Mouse (Mus musculus): ENCODE measurements around the gene Wfdc1.

The Wfdc1 gene

GRCm38 (mm10) chr8:119639798-119640197, 26.4 kb upstream of the Wfdc1 start:
- no peak for DNase-seq (ENCODE audit: low read depth)

GRCm38 (mm10) chr8:119641058-119641457, 25.1 kb upstream of the Wfdc1 start:
- DNase-seq (ENCODE audit: low read depth): no peak

GRCm38 (mm10) chr8:119642960-119643359, 23.2 kb upstream of the Wfdc1 start:
- DNase-seq (ENCODE audit: low read depth): no peak

GRCm38 (mm10) chr8:119644429-119644960, 21.7 kb upstream of the Wfdc1 start:
- no peak for DNase-seq (ENCODE audit: low read depth)

- no peak for DNase-seq (ENCODE audit: low read depth)
Measured at GRCm38 (mm10) chr8:119644981-119645597, 21.1 kb upstream of the Wfdc1 start.

- DNase-seq (ENCODE audit: low read depth): no peak
Measured at GRCm38 (mm10) chr8:119646197-119646596, 20.0 kb upstream of the Wfdc1 start.

- DNase-seq (ENCODE audit: low read depth): no peak
Measured at GRCm38 (mm10) chr8:119646846-119647245, 19.3 kb upstream of the Wfdc1 start.

GRCm38 (mm10) chr8:119651324-119651723, 14.8 kb upstream of the Wfdc1 start:
- DNase-seq (ENCODE audit: low read depth): no peak

GRCm38 (mm10) chr8:119656709-119657464, 9.3 kb upstream of the Wfdc1 start:
- no peak for DNase-seq (ENCODE audit: low read depth)

- no peak for DNase-seq (ENCODE audit: low read depth)
Measured at GRCm38 (mm10) chr8:119661081-119661480, 5.1 kb upstream of the Wfdc1 start.

GRCm38 (mm10) chr8:119661892-119662291, 4.3 kb upstream of the Wfdc1 start:
- no peak for DNase-seq (ENCODE audit: low read depth)

- DNase-seq (ENCODE audit: low read depth): no peak
Measured at GRCm38 (mm10) chr8:119663440-119663839, 2.7 kb upstream of the Wfdc1 start.

GRCm38 (mm10) chr8:119665270-119665669, 895 bp upstream of the Wfdc1 start:
- DNase-seq (ENCODE audit: low read depth): no peak

GRCm38 (mm10) chr8:119668447-119668846, 2.3 kb downstream of the Wfdc1 start:
- DNase-seq (ENCODE audit: low read depth): no peak

- DNase-seq (ENCODE audit: low read depth): no peak
Measured at GRCm38 (mm10) chr8:119669284-119669683, 3.1 kb downstream of the Wfdc1 start.

GRCm38 (mm10) chr8:119670419-119671091, 4.4 kb downstream of the Wfdc1 start:
- DNase-seq (ENCODE audit: low read depth): no peak

GRCm38 (mm10) chr8:119673976-119674555, 7.9 kb downstream of the Wfdc1 start:
- no peak for DNase-seq (ENCODE audit: low read depth)

GRCm38 (mm10) chr8:119675457-119675856, 9.3 kb downstream of the Wfdc1 start:
- DNase-seq (ENCODE audit: low read depth): no peak

- DNase-seq (ENCODE audit: low read depth): peak; percentile 85
Measured at GRCm38 (mm10) chr8:119676389-119676788, 10.2 kb downstream of the Wfdc1 start.

GRCm38 (mm10) chr8:119678138-119678843, 12.1 kb downstream of the Wfdc1 start:
- peak; percentile 50 for DNase-seq (ENCODE audit: low read depth)

GRCm38 (mm10) chr8:119679184-119679583, 13.0 kb downstream of the Wfdc1 start:
- DNase-seq (ENCODE audit: low read depth): no peak

- no peak for DNase-seq (ENCODE audit: low read depth)
Measured at GRCm38 (mm10) chr8:119690602-119691001, 24.4 kb downstream of the Wfdc1 start.
